Mouse (Mus musculus): Measurements from ENCODE around the gene Ctf1.

GRCm38 (mm10) chr7:127752069-127752468 is 39.5 kb downstream of the Ctf1 start:
- TF ChIP-seq MAFK (IDR thresholded peaks at IDR 0.05; ENCODE audit: insufficient read depth, low read depth, low read length) (no peak), CHD2 (IDR thresholded peaks at IDR 0.05; ENCODE audit: low read depth, low read length) (no peak)
